Mouse (Mus musculus): ENCODE results near the gene Add3. TPM values are rescaled to one million over a fixed set of nuclear protein-coding genes. Genes with fewer than 3 reads are reported as not detected.

Gene Add3
- total and polyA plus RNA-seq, 3 experiments: 16.3 to 18.4 (median 16.4) TPM

GRCm38 (mm10) chr19:53296331-53297254, 156.3 kb downstream of the Add3 start:
- Histone ChIP-seq H3K9me3 (replicated peaks; ENCODE audit: low read length) (no peaks in the 10 kb centered on the region), H3K27me3 (replicated peaks) (no peaks in the 10 kb centered on the region), H3K4me1 (ENCODE audit: control insufficient read depth in 1 of 2, insufficient read depth in 2 of 2) (no peaks in the 10 kb centered on the region), H3K27ac (ENCODE audit: insufficient read depth, low read depth) (no peak overlapping the region), H3K4me2 (ENCODE audit: insufficient read depth, low read depth, poor library complexity, severe bottlenecking) (no peak overlapping the region), H3K79me2 (replicated peaks; ENCODE audit: control insufficient read depth, extremely low read depth, insufficient read depth, poor library complexity, severe bottlenecking) (no peaks in the 10 kb centered on the region), H3K36me3 (replicated peaks in 1 of 2; ENCODE audit: control insufficient read depth in 1 of 2, insufficient read depth in 1 of 2, low read length in 1 of 2) (no peaks in the 10 kb centered on the region), H3K9ac (ENCODE audit: insufficient read depth, low read depth) (no peak overlapping the region), H3K4me3 (replicated peaks in 1 of 3; ENCODE audit: low read depth in 2 of 3, low read length in 2 of 3, poor library complexity in 1 of 3) (no peak overlapping the region)
- dilution Hi-C loops (cut with MboI; ENCODE audit: extremely low pct_ligation_motif_present, extremely low pct_unique_long_range_greater_than_20kb, low sequenced_read_pairs) (no loop called here), in situ Hi-C loops (cut with MboI; ENCODE audit: low pct_ligation_motif_present, low pct_unique_long_range_greater_than_20kb, low sequenced_read_pairs) (no loop called here)
- no peak for TF ChIP-seq TBP (conservative IDR thresholded peaks at IDR 0.05; ENCODE audit: low read depth, low read length)
- no peak for TF ChIP-seq ZKSCAN1 (IDR thresholded peaks at IDR 0.05; ENCODE audit: borderline replicate concordance, low read depth, low read length)
- no peak for TF ChIP-seq UBTF (IDR thresholded peaks at IDR 0.05; ENCODE audit: low read depth, low read length)
- DNase-seq (ENCODE audit: extremely low read depth): no peak

Other genes with a start within 250 kb of the Add3 start
- 82.1 and 96.0 TPM in 2 replicates for gene Xpnpep1, start 100.2 kb upstream of the Add3 start, total RNA-seq (2012; rRNA removed)
- 78.6 and 82.8 TPM in 2 replicates for gene Xpnpep1, start 100.2 kb upstream of the Add3 start, total RNA-seq (2014; rRNA removed)
- gene Xpnpep1, start 100.2 kb upstream of the Add3 start, polyA plus RNA-seq (2012; ENCODE audit: insufficient read length, low read depth): 86.2 and 99.6 TPM in 2 replicates
- gene Mxi1, start 170.1 kb downstream of the Add3 start, total RNA-seq (2012; rRNA removed): 8.1 and 19.9 TPM in 2 replicates
- gene Mxi1, start 170.1 kb downstream of the Add3 start, total RNA-seq (2014; rRNA removed): 14.5 and 18.9 TPM in 2 replicates
- 10.6 and 10.9 TPM in 2 replicates for gene Mxi1, start 170.1 kb downstream of the Add3 start, polyA plus RNA-seq (2012; ENCODE audit: insufficient read length, low read depth)
- 3.9 TPM in 1 of 2 replicates, not detected in the other for gene Gm10197, start 231.3 kb downstream of the Add3 start, total RNA-seq (2012; rRNA removed)
- not detected in 2 replicates for gene Gm10197, start 231.3 kb downstream of the Add3 start, total RNA-seq (2014; rRNA removed)
- 11.5 TPM in 1 of 2 replicates, not detected in the other for gene Gm10197, start 231.3 kb downstream of the Add3 start, polyA plus RNA-seq (2012; ENCODE audit: insufficient read length, low read depth)